Mouse (Mus musculus) left cerebral cortex, postnatal 25 days (tissue): ENCODE results near the gene Ptprn2. TPM values are rescaled to one million over a fixed set of nuclear protein-coding genes. Genes with fewer than 3 reads are reported as not detected.

Experiments
- DNase-seq, 2 experiments: peaks; one replicate each; pipeline ENCODE4 v3.0.0; 2022; ENCODE audit warnings: low spot score in 2 of 2, mixed read lengths in 1 of 2
- intact Hi-C: fragments of 180-260 bp; cut with DNase I; formaldehyde crosslinking; loops from one replicate; pipeline ENCODE4 v1.15.1; 2025
- total RNA-seq, 2 experiments: library from RNA; stranded (reverse); gene quantifications; 2 replicates each; pipeline ENCODE4 v1.2.3; 2021

Gene Ptprn2
- total RNA-seq, 2 experiments from 2014 or later = 356 to 377 TPM

GRCm38 (mm10) chr12:116622665-116623387, 137.3 kb downstream of the Ptprn2 start:
- intact Hi-C loops = loop anchor here (5.0 to 10.0 kb wide), 2 partner anchors 341 to 388 kb away; partner anchors contain the start of gene Esyt2
- DNase-seq = peak; percentile 75 to 90

- peak; percentile 47 to 67 for DNase-seq
- intact Hi-C loops = loop anchor here (5.0 to 10.0 kb wide), 2 partner anchors 391 to 737 kb away; no protein-coding TSS in a partner anchor
These were observed 140.1 kb downstream of the Ptprn2 start for GRCm38 (mm10) chr12:116625391-116626281.

- DNase-seq = no peak
- intact Hi-C loops = loop anchor here (5.0 to 10.0 kb wide), 2 partner anchors 394 to 733 kb away; no protein-coding TSS in a partner anchor
These were observed 143.5 kb downstream of the Ptprn2 start for GRCm38 (mm10) chr12:116628992-116629391.

GRCm38 (mm10) chr12:116637498-116637897, 152.0 kb downstream of the Ptprn2 start:
- intact Hi-C loops = no loop called here
- no peak for DNase-seq

- intact Hi-C loops = loop anchor here (10.0 kb wide), 1 partner anchor 684 kb away; no protein-coding TSS in a partner anchor
- no peak for DNase-seq
These were observed 155.4 kb downstream of the Ptprn2 start for GRCm38 (mm10) chr12:116640871-116641270.

- no peak for DNase-seq
- intact Hi-C loops = loop anchor here (10.0 kb wide), 1 partner anchor 683 kb away; no protein-coding TSS in a partner anchor
These were observed 156.0 kb downstream of the Ptprn2 start for GRCm38 (mm10) chr12:116641339-116642190.

- intact Hi-C loops = loop anchor here (10.0 kb wide), 1 partner anchor 683 kb away; no protein-coding TSS in a partner anchor
These were observed 156.7 kb downstream of the Ptprn2 start for GRCm38 (mm10) chr12:116642191-116642549.

GRCm38 (mm10) chr12:116646771-116647170, 161.3 kb downstream of the Ptprn2 start:
- peak in 1 of 2 experiments; percentile 39 for DNase-seq
- intact Hi-C loops = loop anchor here (5.0 to 10.0 kb wide), 3 partner anchors 381 to 711 kb away; no protein-coding TSS in a partner anchor

More at GRCm38 (mm10) chr12:116642191-116642549, 156.7 kb downstream of the Ptprn2 start:
- DNase-seq = no peak

GRCm38 (mm10) chr12:116648584-116649206, 163.2 kb downstream of the Ptprn2 start:
- intact Hi-C loops = loop anchor here (5.0 to 10.0 kb wide), 3 partner anchors 379 to 709 kb away; no protein-coding TSS in a partner anchor
- peak; percentile 57 to 84 for DNase-seq

GRCm38 (mm10) chr12:116653684-116654083, 168.2 kb downstream of the Ptprn2 start:
- intact Hi-C loops = no loop called here

GRCm38 (mm10) chr12:116660076-116660475, 174.6 kb downstream of the Ptprn2 start:
- DNase-seq = peak; percentile 48 to 62
- intact Hi-C loops = no loop called here

More at GRCm38 (mm10) chr12:116653684-116654083, 168.2 kb downstream of the Ptprn2 start:
- no peak for DNase-seq

- DNase-seq = no peak
- intact Hi-C loops = no loop called here
These were observed 175.5 kb downstream of the Ptprn2 start for GRCm38 (mm10) chr12:116661018-116661417.

GRCm38 (mm10) chr12:116677701-116678100, 192.2 kb downstream of the Ptprn2 start:
- peak; percentile 55 to 76 for DNase-seq
- intact Hi-C loops = no loop called here

- DNase-seq = no peak
- intact Hi-C loops = no loop called here
These were observed 204.3 kb downstream of the Ptprn2 start for GRCm38 (mm10) chr12:116689832-116690231.

GRCm38 (mm10) chr12:116709535-116709934, 224.0 kb downstream of the Ptprn2 start:
- intact Hi-C loops = no loop called here
- no peak for DNase-seq

GRCm38 (mm10) chr12:116710716-116711115, 225.2 kb downstream of the Ptprn2 start:
- intact Hi-C loops = no loop called here
- DNase-seq = peak in 1 of 2 experiments; percentile 40

- DNase-seq = no peak
- intact Hi-C loops = no loop called here
These were observed 225.6 kb downstream of the Ptprn2 start for GRCm38 (mm10) chr12:116711133-116711532.

GRCm38 (mm10) chr12:116713096-116713495, 227.6 kb downstream of the Ptprn2 start:
- intact Hi-C loops = no loop called here
- no peak for DNase-seq
